Mouse (Mus musculus): ENCODE results near the gene Plekhg5. TPM values are rescaled to one million over a fixed set of nuclear protein-coding genes. Genes with fewer than 3 reads are reported as not detected.

Gene Plekhg5
- polyA plus RNA-seq, 1 experiment from 2014 or later: 9.0 TPM

- no peaks in the 10 kb centered on the region for H3K27me3 ChIP-seq (replicated peaks; ENCODE audit: control insufficient read depth, insufficient read depth, low read length)
- H3K27ac ChIP-seq (ENCODE audit: low read depth): no peak overlapping the region
- no peak for ATAC-seq (replicated peaks; ENCODE audit: low FRiP score, low TSS enrichment, low read depth)
- 0 out of 2 replicates have a peak overlapping the region, but pooled peaks have one; percentile 10 for H3K9ac ChIP-seq (ENCODE audit: low read length)
- peak overlapping the region; percentile 65; the same call in 1 of the 2 replicates for H3K4me3 ChIP-seq (ENCODE audit: low read depth, low read length)
- peaks cover 16% of the 10 kb centered on the region for H3K4me1 ChIP-seq (replicated peaks; ENCODE audit: control insufficient read depth, insufficient read depth, low read length)
- no peaks in the 10 kb centered on the region for H3K36me3 ChIP-seq (ENCODE audit: control insufficient read depth, insufficient read depth, low read length)
- 58% methylated on average over 4 of the region's 4 CpGs for whole genome bisulfite sequencing
- peak overlapping the region; percentile 65; the same call in 1 of the 2 replicates for H3K4me2 ChIP-seq (ENCODE audit: low read length)
- H3K9me3 ChIP-seq (ENCODE audit: control insufficient read depth, low read length): no peaks in the 10 kb centered on the region
- DNase-seq (ENCODE audit: low spot score): no peak
Measured at GRCm38 (mm10) chr4:152088133-152088532, 15.8 kb downstream of the Plekhg5 start.

DNA sequence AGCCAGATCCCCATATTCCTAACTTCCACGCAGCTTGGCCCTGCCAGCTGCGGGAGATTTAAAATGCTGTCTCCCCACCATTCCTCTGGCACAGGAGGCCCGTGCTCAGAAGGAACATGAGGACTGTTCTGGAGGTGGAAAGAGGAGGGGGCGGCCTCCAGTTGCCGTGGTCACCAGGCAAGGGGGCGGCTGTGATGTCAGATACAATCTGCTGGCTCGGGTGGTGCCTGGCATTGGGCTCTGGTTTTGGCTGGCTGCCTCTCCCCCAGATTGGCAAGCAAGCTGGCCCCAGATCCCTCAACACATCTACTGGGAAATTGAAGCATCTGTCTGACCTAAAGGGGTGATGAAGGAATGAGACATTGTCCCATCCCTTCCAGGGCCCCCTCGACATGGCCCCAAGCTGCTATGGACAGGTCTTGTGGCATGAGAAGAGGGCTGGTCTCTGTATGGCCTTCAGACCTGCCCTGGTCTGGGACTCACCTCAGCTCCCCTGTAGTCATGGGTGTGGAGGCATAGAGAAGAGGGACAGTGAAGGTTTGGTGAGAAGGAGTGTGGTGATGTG is 16.3 kb downstream of the Plekhg5 start:
- ATAC-seq (replicated peaks; ENCODE audit: low FRiP score, low TSS enrichment, low read depth) (no peak), DNase-seq (ENCODE audit: low spot score) (no peak)
- 0 out of 2 replicates have a peak overlapping the region, but pooled peaks have one; percentile 65 for H3K4me2 ChIP-seq (ENCODE audit: low read length)
- no peaks in the 10 kb centered on the region for H3K36me3 ChIP-seq (ENCODE audit: control insufficient read depth, insufficient read depth, low read length)
- H3K4me1 ChIP-seq (replicated peaks; ENCODE audit: control insufficient read depth, insufficient read depth, low read length): peaks cover 16% of the 10 kb centered on the region
- H3K27me3 ChIP-seq (replicated peaks; ENCODE audit: control insufficient read depth, insufficient read depth, low read length): no peaks in the 10 kb centered on the region
- H3K9ac ChIP-seq (ENCODE audit: low read length): no peak overlapping the region
- whole genome bisulfite sequencing: 51% methylated on average over 8 of the region's 8 CpGs
- no peaks in the 10 kb centered on the region for H3K9me3 ChIP-seq (ENCODE audit: control insufficient read depth, low read length)
- no peak overlapping the region for H3K27ac ChIP-seq (ENCODE audit: low read depth)
- no peak overlapping the region for H3K4me3 ChIP-seq (ENCODE audit: low read depth, low read length)

DNA sequence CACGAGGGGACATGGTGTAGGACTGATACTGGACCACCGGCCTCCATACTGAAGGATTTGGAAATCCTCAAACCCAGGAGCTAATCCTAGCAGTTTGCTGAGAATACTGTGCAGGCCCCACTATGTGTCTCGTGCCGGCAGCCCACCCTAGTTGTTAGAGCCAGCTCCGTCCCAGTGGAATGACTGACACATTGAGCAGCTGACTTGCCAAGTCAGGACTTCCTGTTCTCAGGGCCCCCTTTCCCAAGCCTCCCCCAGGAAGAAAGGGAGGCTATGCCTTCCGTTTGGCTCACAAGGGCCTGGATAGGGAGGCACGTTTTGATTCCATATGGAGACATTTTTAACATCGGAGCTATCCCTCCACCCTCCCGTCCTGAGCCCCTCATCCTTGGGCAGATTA is 17.9 kb downstream of the Plekhg5 start:
- no peak for ATAC-seq (replicated peaks; ENCODE audit: low FRiP score, low TSS enrichment, low read depth)
- H3K9me3 ChIP-seq (ENCODE audit: control insufficient read depth, low read length): no peaks in the 10 kb centered on the region
- H3K4me1 ChIP-seq (replicated peaks; ENCODE audit: control insufficient read depth, insufficient read depth, low read length): peaks cover 16% of the 10 kb centered on the region
- WGBS: 85% methylated on average over 9 of the region's 9 CpGs
- H3K9ac ChIP-seq (ENCODE audit: low read length): no peak overlapping the region
- H3K4me2 ChIP-seq (ENCODE audit: low read length): no peak overlapping the region
- H3K36me3 ChIP-seq (ENCODE audit: control insufficient read depth, insufficient read depth, low read length): no peaks in the 10 kb centered on the region
- no peak overlapping the region for H3K4me3 ChIP-seq (ENCODE audit: low read depth, low read length)
- no peak for DNase-seq (ENCODE audit: low spot score)
- H3K27me3 ChIP-seq (replicated peaks; ENCODE audit: control insufficient read depth, insufficient read depth, low read length): no peaks in the 10 kb centered on the region
- no peak overlapping the region for H3K27ac ChIP-seq (ENCODE audit: low read depth)

DNA sequence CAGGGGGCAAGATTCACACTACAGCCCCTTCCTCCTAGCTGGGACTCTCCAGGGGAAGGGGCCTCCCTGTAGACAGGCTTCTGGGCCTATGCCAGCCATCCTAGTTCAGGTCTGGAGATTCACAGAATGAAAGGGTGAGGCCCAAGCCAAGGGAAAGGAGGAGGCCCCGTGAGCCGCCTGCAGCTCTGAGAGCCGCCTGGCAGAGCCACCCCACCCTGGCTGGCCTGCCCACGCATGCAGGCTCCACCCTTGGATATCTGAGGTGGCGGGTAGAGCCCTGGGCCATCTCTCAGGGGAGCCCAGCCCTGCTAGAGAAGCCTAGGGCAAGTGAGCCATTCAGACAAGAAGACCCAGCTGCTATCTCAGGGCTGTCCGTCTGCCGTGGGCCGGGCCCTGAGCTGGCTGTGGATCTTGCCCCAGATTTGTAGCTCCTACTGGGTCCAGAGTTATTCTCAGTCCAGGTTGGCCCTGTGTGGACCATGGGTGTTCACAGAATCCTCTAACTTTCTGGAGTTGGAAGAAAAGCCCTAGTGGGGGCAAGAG is 20.5 kb downstream of the Plekhg5 start:
- H3K27ac ChIP-seq (ENCODE audit: low read depth): no peak overlapping the region
- H3K27me3 ChIP-seq (replicated peaks; ENCODE audit: control insufficient read depth, insufficient read depth, low read length): no peaks in the 10 kb centered on the region
- DNase-seq (ENCODE audit: low spot score) (no peak), ATAC-seq (replicated peaks; ENCODE audit: low FRiP score, low TSS enrichment, low read depth) (no peak)
- no peak overlapping the region for H3K4me2 ChIP-seq (ENCODE audit: low read length)
- H3K9me3 ChIP-seq (ENCODE audit: control insufficient read depth, low read length): no peaks in the 10 kb centered on the region
- no peaks in the 10 kb centered on the region for H3K36me3 ChIP-seq (ENCODE audit: control insufficient read depth, insufficient read depth, low read length)
- 58% methylated on average over 8 of the region's 8 CpGs for WGBS
- no peak overlapping the region for H3K4me3 ChIP-seq (ENCODE audit: low read depth, low read length)
- peaks cover 7% of the 10 kb centered on the region for H3K4me1 ChIP-seq (replicated peaks; ENCODE audit: control insufficient read depth, insufficient read depth, low read length)
- H3K9ac ChIP-seq (ENCODE audit: low read length): no peak overlapping the region

- Histone ChIP-seq H3K27me3 (replicated peaks; ENCODE audit: control insufficient read depth, insufficient read depth, low read length) (no peaks in the 10 kb centered on the region), H3K4me3 (ENCODE audit: low read depth, low read length) (no peak overlapping the region), H3K9ac (ENCODE audit: low read length) (no peak overlapping the region), H3K36me3 (ENCODE audit: control insufficient read depth, insufficient read depth, low read length) (no peaks in the 10 kb centered on the region), H3K9me3 (ENCODE audit: control insufficient read depth, low read length) (no peaks in the 10 kb centered on the region), H3K4me1 (replicated peaks; ENCODE audit: control insufficient read depth, insufficient read depth, low read length) (no peaks in the 10 kb centered on the region), H3K27ac (ENCODE audit: low read depth) (no peak overlapping the region), H3K4me2 (ENCODE audit: low read length) (no peak overlapping the region)
- no peak for DNase-seq (ENCODE audit: low spot score)
- WGBS: 89% methylated on average over 12 of the region's 12 CpGs
- ATAC-seq (replicated peaks; ENCODE audit: low FRiP score, low TSS enrichment, low read depth): no peak
Measured at GRCm38 (mm10) chr4:152094233-152094632, 21.9 kb downstream of the Plekhg5 start.

- WGBS: 32% methylated on average over 26 of the region's 27 CpGs
- no peak overlapping the region for H3K9ac ChIP-seq (ENCODE audit: low read length)
- H3K4me2 ChIP-seq (ENCODE audit: low read length): no peak overlapping the region
- H3K36me3 ChIP-seq (ENCODE audit: control insufficient read depth, insufficient read depth, low read length): no peaks in the 10 kb centered on the region
- peak; percentile 78 for DNase-seq (ENCODE audit: low spot score)
- H3K4me3 ChIP-seq (ENCODE audit: low read depth, low read length): peak overlapping the region; percentile 3; the same call in 1 of the 2 replicates
- no peak overlapping the region for H3K27ac ChIP-seq (ENCODE audit: low read depth)
- no peaks in the 10 kb centered on the region for H3K27me3 ChIP-seq (replicated peaks; ENCODE audit: control insufficient read depth, insufficient read depth, low read length)
- H3K9me3 ChIP-seq (ENCODE audit: control insufficient read depth, low read length): no peaks in the 10 kb centered on the region
- ATAC-seq (replicated peaks; ENCODE audit: low FRiP score, low TSS enrichment, low read depth): no peak
- H3K4me1 ChIP-seq (replicated peaks; ENCODE audit: control insufficient read depth, insufficient read depth, low read length): no peaks in the 10 kb centered on the region
Measured at GRCm38 (mm10) chr4:152095937-152096910, 23.9 kb downstream of the Plekhg5 start.

DNA sequence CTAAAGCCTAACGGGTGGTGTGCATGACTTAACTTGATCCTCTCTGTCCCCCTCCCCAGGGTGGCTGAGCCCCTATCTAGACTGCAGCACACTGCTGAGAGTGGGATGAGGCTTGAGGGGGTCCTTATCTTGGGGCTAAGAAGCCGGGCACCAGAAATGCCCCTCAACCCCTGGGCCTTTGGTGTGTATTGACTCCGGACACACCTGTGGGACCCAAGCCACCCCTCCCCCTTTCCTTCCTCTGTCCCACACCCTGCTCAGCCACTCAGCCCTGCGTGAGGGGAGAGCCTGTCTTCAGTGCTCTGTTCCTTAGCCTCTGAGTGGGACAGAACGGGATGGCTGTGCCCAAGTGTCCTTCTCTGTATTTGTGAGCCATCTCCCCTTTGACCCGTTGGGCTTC is 24.6 kb downstream of the Plekhg5 start:
- no peak for DNase-seq (ENCODE audit: low spot score)
- H3K9ac ChIP-seq (ENCODE audit: low read length): no peak overlapping the region
- no peaks in the 10 kb centered on the region for H3K9me3 ChIP-seq (ENCODE audit: control insufficient read depth, low read length)
- peak overlapping the region; percentile 3; the same call in 1 of the 2 replicates for H3K4me3 ChIP-seq (ENCODE audit: low read depth, low read length)
- H3K4me2 ChIP-seq (ENCODE audit: low read length): no peak overlapping the region
- no peak for ATAC-seq (replicated peaks; ENCODE audit: low FRiP score, low TSS enrichment, low read depth)
- no peaks in the 10 kb centered on the region for H3K4me1 ChIP-seq (replicated peaks; ENCODE audit: control insufficient read depth, insufficient read depth, low read length)
- no peaks in the 10 kb centered on the region for H3K36me3 ChIP-seq (ENCODE audit: control insufficient read depth, insufficient read depth, low read length)
- H3K27ac ChIP-seq (ENCODE audit: low read depth): no peak overlapping the region
- H3K27me3 ChIP-seq (replicated peaks; ENCODE audit: control insufficient read depth, insufficient read depth, low read length): no peaks in the 10 kb centered on the region
- 54% methylated on average over 6 of the region's 6 CpGs for WGBS

GRCm38 (mm10) chr4:152097911-152098799 is 25.9 kb downstream of the Plekhg5 start:
- Histone ChIP-seq H3K27me3 (replicated peaks; ENCODE audit: control insufficient read depth, insufficient read depth, low read length) (no peaks in the 10 kb centered on the region), H3K4me1 (replicated peaks; ENCODE audit: control insufficient read depth, insufficient read depth, low read length) (no peaks in the 10 kb centered on the region), H3K4me2 (ENCODE audit: low read length) (peak overlapping the region; percentile 20; the same call in 1 of the 2 replicates), H3K9ac (ENCODE audit: low read length) (no peak overlapping the region), H3K4me3 (ENCODE audit: low read depth, low read length) (no peak overlapping the region), H3K9me3 (ENCODE audit: control insufficient read depth, low read length) (no peaks in the 10 kb centered on the region), H3K36me3 (ENCODE audit: control insufficient read depth, insufficient read depth, low read length) (peaks cover 6% of the 10 kb centered on the region; the same call in 1 of the 2 replicates), H3K27ac (ENCODE audit: low read depth) (no peak overlapping the region)
- DNase-seq (ENCODE audit: low spot score): no peak
- no peak for ATAC-seq (replicated peaks; ENCODE audit: low FRiP score, low TSS enrichment, low read depth)
- 31% methylated on average over 11 of the region's 11 CpGs for WGBS
